Mouse (Mus musculus): ENCODE measurements around the gene Abtb2.
A peak's percentile ranks its signal among the peaks of the same experiment; 100 is the strongest.

The Abtb2 gene

GRCm38 (mm10) chr2:103659648-103660556 lies 93.8 kb downstream of the Abtb2 start:
- DNase-seq (ENCODE audit: inconsistent age in 2 of 2, low spot score in 1 of 2) = no peak

DNA sequence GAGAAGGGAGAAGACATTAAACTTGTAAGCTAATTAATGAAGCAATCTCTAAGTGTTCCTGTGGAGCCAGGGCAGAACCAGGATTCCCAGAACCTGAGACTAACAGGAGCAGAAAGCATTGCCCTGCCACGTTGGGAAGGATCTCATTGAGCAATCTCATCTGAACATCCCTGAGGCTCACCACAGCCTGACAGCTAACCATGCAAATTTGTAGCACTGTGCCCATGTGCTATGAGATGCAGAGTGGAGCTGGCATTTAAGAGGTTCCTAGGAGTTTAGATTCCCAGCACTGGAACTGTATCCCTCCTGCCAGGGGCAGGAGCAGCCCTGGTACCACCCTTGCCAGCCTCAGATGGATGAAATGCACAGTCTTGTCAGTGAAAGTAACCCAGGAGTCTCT lies 95.6 kb downstream of the Abtb2 start:
- no peak for DNase-seq (ENCODE audit: inconsistent age in 2 of 2, low spot score in 1 of 2)

GRCm38 (mm10) chr2:103662121-103662520 lies 96.0 kb downstream of the Abtb2 start:
- peak; percentile 72 to 90 for DNase-seq (ENCODE audit: inconsistent age in 2 of 2, low spot score in 1 of 2)

GRCm38 (mm10) chr2:103664341-103664740 lies 98.2 kb downstream of the Abtb2 start:
- DNase-seq (ENCODE audit: inconsistent age in 2 of 2, low spot score in 1 of 2) = no peak

DNA sequence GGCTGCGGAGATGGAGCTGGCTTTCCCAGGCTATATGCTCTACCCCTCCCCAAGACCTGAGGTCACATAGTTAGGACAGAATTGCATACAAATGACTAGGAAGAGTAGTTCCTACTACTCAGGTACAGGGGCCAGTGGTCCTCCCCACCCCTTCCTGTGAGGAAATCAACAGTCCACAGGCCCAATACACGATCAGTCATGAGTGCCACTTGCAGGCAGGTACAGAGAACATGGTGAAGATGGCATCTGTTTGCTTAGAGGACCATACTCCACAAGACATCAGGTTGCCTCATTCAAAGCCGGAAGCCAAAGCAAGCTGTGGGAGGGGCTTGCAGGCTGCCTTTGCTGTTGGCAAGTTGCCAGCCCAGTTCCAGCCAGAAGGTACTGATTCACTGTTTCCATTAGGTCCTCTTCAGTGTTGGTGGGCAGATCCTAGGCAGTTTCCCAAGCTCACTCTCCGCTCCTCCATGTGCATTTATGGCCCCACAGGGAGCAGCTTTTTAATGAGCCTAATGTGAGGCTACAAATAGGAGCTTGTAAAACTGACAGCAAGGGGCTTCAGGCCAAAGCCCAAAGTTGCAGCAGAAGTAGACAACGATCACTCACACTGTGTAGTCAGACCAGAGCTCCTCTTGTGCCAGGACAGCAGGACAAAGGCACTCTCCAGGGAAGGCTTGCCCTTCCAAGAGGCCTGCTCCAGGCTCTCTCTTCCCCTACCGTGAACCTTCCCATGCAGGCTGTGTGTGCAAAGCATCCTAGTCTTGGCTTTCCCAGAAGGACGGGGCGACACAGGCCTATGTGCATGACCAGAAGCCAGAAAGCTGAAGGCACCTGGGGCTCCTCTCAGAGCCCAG lies 102.1 kb downstream of the Abtb2 start:
- DNase-seq (ENCODE audit: inconsistent age in 2 of 2, low spot score in 1 of 2) = peak in 1 of 2 experiments; percentile 73

GRCm38 (mm10) chr2:103668939-103669338 lies 102.8 kb downstream of the Abtb2 start:
- no peak for DNase-seq (ENCODE audit: inconsistent age in 2 of 2, low spot score in 1 of 2)

- DNase-seq (ENCODE audit: inconsistent age in 2 of 2, low spot score in 1 of 2) = no peak
These were observed 103.5 kb downstream of the Abtb2 start for GRCm38 (mm10) chr2:103669561-103669960.

GRCm38 (mm10) chr2:103670276-103670680 lies 104.2 kb downstream of the Abtb2 start:
- peak; percentile 55 to 92 for DNase-seq (ENCODE audit: inconsistent age in 2 of 2, low spot score in 1 of 2)

DNA sequence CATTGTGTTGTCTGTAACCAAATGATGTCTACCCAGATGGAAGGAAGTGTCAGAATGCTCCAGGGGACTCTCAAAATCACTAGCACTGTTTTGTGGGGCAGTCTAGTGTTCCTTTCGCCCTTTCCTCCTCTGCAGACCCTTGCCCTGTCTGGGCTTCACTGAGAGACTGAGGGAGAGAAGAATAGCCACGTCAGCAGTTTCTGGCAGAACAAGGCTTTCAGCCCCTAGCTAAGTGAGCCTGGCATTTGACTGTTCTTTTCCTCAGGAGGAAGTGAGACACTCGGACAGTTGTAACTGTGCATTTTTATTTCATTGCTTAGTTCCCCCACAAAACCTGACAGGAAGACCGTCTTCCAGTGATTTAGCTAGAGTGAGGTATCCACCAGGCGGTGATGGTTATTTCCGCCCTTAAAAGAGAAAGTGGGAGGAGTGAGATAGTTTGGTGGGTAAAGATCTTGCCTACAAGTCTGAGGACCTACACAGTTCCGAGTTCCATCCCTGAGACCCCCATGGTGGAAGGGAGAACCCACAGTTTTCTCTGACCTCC lies 106.5 kb downstream of the Abtb2 start:
- DNase-seq (ENCODE audit: inconsistent age in 2 of 2, low spot score in 1 of 2) = no peak

GRCm38 (mm10) chr2:103673609-103674008 lies 107.5 kb downstream of the Abtb2 start:
- DNase-seq (ENCODE audit: inconsistent age in 2 of 2, low spot score in 1 of 2) = peak in 1 of 2 experiments; percentile 47

DNA sequence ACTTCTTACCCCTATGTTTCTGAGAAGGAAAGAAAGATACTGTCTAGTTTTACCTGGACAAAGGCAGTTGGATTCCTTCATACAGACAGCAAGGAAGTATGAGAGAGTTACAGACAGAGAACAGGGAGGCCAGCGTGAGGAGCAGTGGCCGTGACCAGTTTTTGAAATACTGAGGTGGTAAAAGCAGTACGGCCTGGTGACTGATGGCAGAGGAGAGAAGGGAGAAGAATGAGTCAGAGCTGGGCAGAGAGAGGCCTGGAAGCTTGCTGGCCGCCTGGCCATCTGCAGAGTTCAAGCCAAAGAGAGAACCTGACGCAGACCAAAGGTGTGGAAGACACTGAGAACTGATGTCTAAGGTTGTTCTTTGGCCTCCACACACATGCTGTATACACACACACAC lies 109.3 kb downstream of the Abtb2 start:
- DNase-seq (ENCODE audit: inconsistent age in 2 of 2, low spot score in 1 of 2) = peak; percentile 34 to 79

DNA sequence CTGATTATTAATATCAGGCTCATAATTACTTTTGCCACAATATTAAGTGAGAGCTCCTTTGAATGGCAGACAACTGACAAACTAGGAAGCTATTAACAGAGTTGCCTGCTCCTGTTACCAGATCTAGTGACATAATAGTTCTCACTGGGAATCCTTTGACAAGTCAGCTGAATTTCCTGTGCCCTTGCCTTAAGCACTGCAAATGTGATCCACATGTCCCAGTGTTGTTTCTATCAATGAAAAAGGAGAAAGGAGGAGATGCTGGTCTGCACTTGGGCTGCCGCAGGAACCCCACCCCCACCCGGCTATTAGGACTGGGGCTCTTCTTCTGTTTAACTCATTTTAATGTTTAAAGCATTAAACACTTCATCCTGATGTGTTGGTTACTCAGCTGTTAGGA lies 110.7 kb downstream of the Abtb2 start:
- no peak for DNase-seq (ENCODE audit: inconsistent age in 2 of 2, low spot score in 1 of 2)

- DNase-seq (ENCODE audit: inconsistent age in 2 of 2, low spot score in 1 of 2) = peak in 1 of 2 experiments; percentile 62
These were observed 111.7 kb downstream of the Abtb2 start for GRCm38 (mm10) chr2:103677614-103678369.

DNA sequence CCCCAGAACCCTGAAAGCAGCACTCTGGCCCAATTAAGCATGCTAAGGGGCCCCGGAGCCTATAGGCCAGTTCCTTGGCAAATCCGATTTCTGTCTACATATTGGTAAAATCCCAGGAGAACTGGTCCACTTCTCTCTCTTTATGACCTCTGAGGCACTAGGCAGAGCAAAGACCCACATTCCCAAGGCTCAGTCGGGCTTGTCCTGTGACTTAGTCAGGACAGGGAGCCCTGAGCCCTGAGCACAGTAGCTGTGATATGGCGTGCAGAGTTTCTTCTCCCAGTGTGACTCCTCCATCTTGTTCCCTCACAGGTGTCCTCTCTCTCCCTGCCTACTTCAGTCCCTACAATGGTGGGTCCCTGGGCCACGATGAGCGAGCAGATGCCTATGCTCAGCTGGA lies 112.3 kb downstream of the Abtb2 start:
- no peak for DNase-seq (ENCODE audit: inconsistent age in 2 of 2, low spot score in 1 of 2)

GRCm38 (mm10) chr2:103680364-103681110 lies 114.4 kb downstream of the Abtb2 start:
- DNase-seq (ENCODE audit: inconsistent age in 2 of 2, low spot score in 1 of 2) = no peak

DNA sequence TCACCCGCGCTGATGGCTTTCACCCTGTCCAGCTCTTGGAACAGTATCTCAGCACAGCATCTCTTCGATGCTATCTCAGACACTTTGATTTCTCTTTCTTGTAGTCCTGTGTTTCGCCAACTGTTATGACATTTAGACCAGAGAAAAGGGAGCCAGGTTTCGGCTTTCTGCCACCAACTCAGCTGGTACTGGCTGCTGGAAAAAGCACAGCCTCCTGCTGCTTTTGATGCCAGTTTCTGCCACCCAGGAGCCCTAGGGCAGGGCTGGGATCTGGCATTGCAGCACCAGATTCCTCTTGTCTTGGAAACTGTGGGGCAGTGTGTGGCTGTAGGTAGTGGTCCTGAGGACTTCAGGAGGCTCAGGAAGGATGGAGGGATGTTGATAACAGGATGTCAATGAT lies 115.0 kb downstream of the Abtb2 start:
- no peak for DNase-seq (ENCODE audit: inconsistent age in 2 of 2, low spot score in 1 of 2)

- DNase-seq (ENCODE audit: inconsistent age in 2 of 2, low spot score in 1 of 2) = no peak
These were observed 116.2 kb downstream of the Abtb2 start for GRCm38 (mm10) chr2:103682261-103682722.

- no peak for DNase-seq (ENCODE audit: inconsistent age in 2 of 2, low spot score in 1 of 2)
These were observed 116.9 kb downstream of the Abtb2 start for GRCm38 (mm10) chr2:103682927-103683442.

DNA sequence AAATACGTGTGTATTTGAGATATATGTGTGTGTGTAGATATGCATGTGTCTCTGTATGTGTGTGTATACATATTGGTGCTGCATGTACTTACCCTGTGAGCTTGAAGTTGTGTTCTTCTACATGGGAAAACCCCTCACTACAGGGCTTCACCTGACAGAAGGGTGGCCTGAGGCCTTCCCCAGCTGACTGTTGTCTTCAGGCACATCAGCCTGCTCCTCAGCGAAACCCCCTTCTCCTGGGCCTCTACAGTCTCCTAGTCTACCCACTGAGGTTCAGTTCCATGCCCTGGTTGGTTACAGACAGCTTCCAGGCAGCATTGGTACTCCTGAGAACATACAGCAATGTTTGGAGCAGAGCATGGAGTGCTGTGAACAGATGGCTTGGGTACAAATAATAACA lies 118.3 kb downstream of the Abtb2 start:
- DNase-seq (ENCODE audit: inconsistent age in 2 of 2, low spot score in 1 of 2) = no peak

All from adrenal gland, adult (tissue).